Mouse (Mus musculus) gastrocnemius, postnatal 14 days (tissue): Measurements from ENCODE around the gene Nop58. TPM values are rescaled to one million over a fixed set of nuclear protein-coding genes. Genes with fewer than 3 reads are reported as not detected.
"Not testable (repeated sequence)": the region's sequence is repeated elsewhere in the genome, so short reads cannot be mapped to it uniquely, and the experiment has no call there.

Source experiments
- DNase-seq: peaks from one replicate; pipeline ENCODE4 v3.0.0; 2021; ENCODE audit warnings: mixed read lengths
- intact Hi-C: fragments of 180-260 bp; cut with DNase I; formaldehyde crosslinking; loops from one replicate; pipeline ENCODE4 v1.15.1; 2025; ENCODE audit warnings: low total_unique reads
- total RNA-seq, 2 experiments: library from RNA; stranded (reverse); gene quantifications; 2 replicates each; pipeline ENCODE4 v1.2.3; 2021

Nop58 gene
- total RNA-seq, 2 experiments from 2014 or later: 25.7 to 33.5 TPM

- DNase-seq: no peak
- intact Hi-C loops: no loop called here
These were observed 13.4 kb downstream of the Nop58 start for GRCm38 (mm10) chr1:59698207-59698606.

GRCm38 (mm10) chr1:59701766-59702165 is 17.0 kb downstream of the Nop58 start:
- intact Hi-C loops: no loop called here
- DNase-seq: no peak

- DNase-seq: no peak
These were observed 35.1 kb downstream of the Nop58 start for GRCm38 (mm10) chr1:59719900-59720299.

GRCm38 (mm10) chr1:59725661-59726060 is 40.9 kb downstream of the Nop58 start:
- intact Hi-C loops: no loop called here
- DNase-seq: no peak

More at GRCm38 (mm10) chr1:59719900-59720299, 35.1 kb downstream of the Nop58 start:
- intact Hi-C loops: no loop called here

GRCm38 (mm10) chr1:59730106-59730505 is 45.3 kb downstream of the Nop58 start:
- intact Hi-C loops: no loop called here
- no peak for DNase-seq

GRCm38 (mm10) chr1:59730737-59731136 is 46.0 kb downstream of the Nop58 start:
- intact Hi-C loops: no loop called here
- DNase-seq: no peak

GRCm38 (mm10) chr1:59734076-59734475 is 49.3 kb downstream of the Nop58 start:
- peak; percentile 7 for DNase-seq
- intact Hi-C loops: no loop called here

GRCm38 (mm10) chr1:59738768-59739414 is 54.1 kb downstream of the Nop58 start:
- intact Hi-C loops: no loop called here
- no peak for DNase-seq

- intact Hi-C loops: no loop called here
- DNase-seq: no peak
These were observed 55.0 kb downstream of the Nop58 start for GRCm38 (mm10) chr1:59739577-59740354.

GRCm38 (mm10) chr1:59749047-59749446 is 64.3 kb downstream of the Nop58 start:
- intact Hi-C loops: no loop called here
- no peak for DNase-seq

GRCm38 (mm10) chr1:59749724-59750123 is 65.0 kb downstream of the Nop58 start:
- intact Hi-C loops, DNase-seq: not testable (repeated sequence)

GRCm38 (mm10) chr1:59755298-59755697 is 70.5 kb downstream of the Nop58 start:
- DNase-seq: no peak
- intact Hi-C loops: no loop called here

- intact Hi-C loops: no loop called here
- no peak for DNase-seq
These were observed 73.6 kb downstream of the Nop58 start for GRCm38 (mm10) chr1:59758325-59758724.

- intact Hi-C loops: loop anchor here (10.0 kb wide), 1 partner anchor 53 kb away; no protein-coding TSS in a partner anchor
- DNase-seq: no peak
These were observed 77.4 kb downstream of the Nop58 start for GRCm38 (mm10) chr1:59762208-59762607.

- intact Hi-C loops: loop anchor here (10.0 kb wide), 1 partner anchor 52 kb away; no protein-coding TSS in a partner anchor
- peak; percentile 53 for DNase-seq
These were observed 77.9 kb downstream of the Nop58 start for GRCm38 (mm10) chr1:59762651-59763163.

- intact Hi-C loops: loop anchor here (10.0 kb wide), 1 partner anchor 52 kb away; no protein-coding TSS in a partner anchor
- DNase-seq: peak; percentile 92
These were observed 78.5 kb downstream of the Nop58 start, which contains the start of gene Bmpr2 for GRCm38 (mm10) chr1:59763164-59763768. Gene Bmpr2 (plus strand): TSS chr1:59763400.

- peak; percentile 43 for DNase-seq
- intact Hi-C loops: loop anchor here (10.0 kb wide), 1 partner anchor 51 kb away; no protein-coding TSS in a partner anchor
These were observed 79.0 kb downstream of the Nop58 start for GRCm38 (mm10) chr1:59763781-59764251.

- peak; percentile 19 for DNase-seq
- intact Hi-C loops: loop anchor here (10.0 kb wide), 1 partner anchor 50 kb away; no protein-coding TSS in a partner anchor
These were observed 79.7 kb downstream of the Nop58 start for GRCm38 (mm10) chr1:59764407-59764971.

GRCm38 (mm10) chr1:59765279-59765678 is 80.5 kb downstream of the Nop58 start:
- intact Hi-C loops: loop anchor here (10.0 kb wide), 1 partner anchor 50 kb away; no protein-coding TSS in a partner anchor
- DNase-seq: no peak
